Mouse (Mus musculus) stomach, postnatal 0 days (tissue): ENCODE measurements around the gene Gpsm2.

ENCODE experiments used
- CTCF ChIP-seq: IDR thresholded peaks from 2 replicates; pipeline ENCODE4 v1.5.1; 2016; ENCODE audit warnings: antibody characterized with exemption, low read depth, mild to moderate bottlenecking, moderate library complexity
- EP300 ChIP-seq: optimal IDR thresholded peaks from 2 replicates; pipeline ENCODE3; 2016; ENCODE audit warnings: antibody characterized with exemption

GRCm38 (mm10) chr3:108769547-108769946, 47.4 kb upstream of the Gpsm2 start:
- TF ChIP-seq CTCF (no peak), EP300 (no peak)
